Mouse (Mus musculus): Measurements from ENCODE around the gene Olfr814.
"Not testable (repeated sequence)": the region's sequence is repeated elsewhere in the genome, so short reads cannot be mapped to it uniquely, and the experiment has no call there.

The Olfr814 gene

GRCm38 (mm10) chr10:129879751-129880150 lies at the start of gene Olfr814:
Gene Olfr814 (minus strand): TSS chr10:129879851.
- DNase-seq: not testable (repeated sequence)

GRCm38 (mm10) chr10:129915497-129915896 lies 35.8 kb upstream of the Olfr814 start, which contains the start of gene Olfr816:
Gene Olfr816 (minus strand): TSS chr10:129915597.
- no peak for DNase-seq

GRCm38 (mm10) chr10:129905767-129906166 lies 26.1 kb upstream of the Olfr814 start, which contains the start of gene Olfr815:
Gene Olfr815 (minus strand): TSS chr10:129905867.
- DNase-seq: not testable (repeated sequence)

GRCm38 (mm10) chr10:129885934-129886333 lies 6.3 kb upstream of the Olfr814 start:
- DNase-seq: no peak

GRCm38 (mm10) chr10:129885496-129885895 lies 5.8 kb upstream of the Olfr814 start:
- DNase-seq: not testable (repeated sequence)

- no peak for DNase-seq
Observed at GRCm38 (mm10) chr10:129855067-129855466, 24.6 kb downstream of the Olfr814 start, which contains the start of gene Olfr813. Gene Olfr813 (plus strand): TSS chr10:129855367.

GRCm38 (mm10) chr10:129847343-129847742 lies 32.3 kb downstream of the Olfr814 start:
- no peak for DNase-seq

- DNase-seq: no peak
Observed at GRCm38 (mm10) chr10:129845994-129846393, 33.7 kb downstream of the Olfr814 start, which contains the start of gene Olfr812. Gene Olfr812 (minus strand): TSS chr10:129846094.
